Mouse (Mus musculus): ENCODE data around the gene Olfr316.
"Not testable (repeated sequence)": the region's sequence is repeated elsewhere in the genome, so short reads cannot be mapped to it uniquely, and the experiment has no call there.

The Olfr316 gene

DNA sequence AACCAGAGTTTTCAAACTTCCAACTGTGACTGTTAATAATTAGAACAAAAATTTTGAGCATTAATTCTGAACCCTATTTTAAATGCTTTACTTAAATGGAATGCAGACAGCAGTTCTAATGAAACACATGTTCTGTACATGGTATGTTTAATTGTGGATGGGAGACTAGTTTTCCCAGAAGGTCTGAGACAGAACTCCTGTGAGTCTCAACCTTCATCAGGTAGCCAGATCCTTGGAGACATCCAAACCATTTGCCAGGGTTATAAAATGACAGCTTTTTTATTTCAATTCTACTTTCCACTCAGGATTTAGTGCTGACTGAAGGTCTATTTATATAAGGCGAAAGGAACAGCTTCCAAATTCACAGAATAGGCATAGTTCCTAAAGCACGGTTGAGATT, at the start of gene Olfr316:
Gene Olfr316 (plus strand): TSS at position 301 of the 400 bp plus-strand sequence.
- DNase-seq = no peak

DNA sequence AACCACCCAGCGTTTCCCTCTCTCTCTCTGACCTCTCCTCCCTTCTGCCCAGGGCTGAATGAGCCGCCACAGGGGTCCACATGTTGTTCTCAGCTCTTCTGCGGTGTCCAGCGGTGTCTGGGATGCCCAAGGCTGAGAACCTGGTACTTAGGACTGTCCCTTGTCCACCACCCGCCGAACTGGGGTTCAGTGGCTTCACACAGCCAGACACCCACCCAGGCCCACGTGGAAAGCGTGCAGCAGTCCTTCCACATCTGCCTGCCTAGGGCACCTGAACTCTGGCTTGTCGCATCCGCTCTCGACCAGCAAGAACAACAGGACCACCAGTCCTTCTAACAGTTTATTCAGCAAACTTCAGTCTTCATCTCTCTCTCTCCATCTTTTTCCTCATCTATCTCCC, 43.4 kb upstream of the Olfr316 start:
- DNase-seq = no peak

- DNase-seq = not testable (repeated sequence)
Measured at GRCm38 (mm10) chr11:58717723-58718122, 34.8 kb upstream of the Olfr316 start.

GRCm38 (mm10) chr11:58719701-58720100, 32.8 kb upstream of the Olfr316 start:
- no peak for DNase-seq

DNA sequence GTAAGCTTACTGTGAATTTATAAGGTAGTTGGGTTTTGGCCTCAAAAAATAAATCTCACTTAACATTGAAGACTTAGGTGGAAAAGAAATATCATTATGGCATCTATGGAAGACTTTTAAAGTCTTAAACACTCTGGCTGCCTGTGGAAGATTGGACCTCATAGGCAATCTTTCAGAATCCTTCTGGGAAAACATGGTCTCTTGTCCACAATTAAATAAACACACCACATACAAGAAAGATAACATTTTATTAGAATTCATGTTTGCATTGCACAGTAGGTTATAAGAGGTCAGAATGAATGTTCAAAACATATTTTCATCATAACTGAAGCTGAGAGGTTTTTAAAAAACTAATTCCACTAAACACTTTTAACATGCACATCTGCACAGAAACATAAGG, 28.6 kb upstream of the Olfr316 start, which contains the start of gene Olfr318:
Gene Olfr318 (minus strand): TSS at position 101 of the 400 bp plus-strand sequence.
- no peak for DNase-seq

GRCm38 (mm10) chr11:58727896-58728650, 24.5 kb upstream of the Olfr316 start:
- DNase-seq = not testable (repeated sequence)

- DNase-seq = peak; percentile 1
Measured at GRCm38 (mm10) chr11:58733372-58733771, 19.2 kb upstream of the Olfr316 start.

DNA sequence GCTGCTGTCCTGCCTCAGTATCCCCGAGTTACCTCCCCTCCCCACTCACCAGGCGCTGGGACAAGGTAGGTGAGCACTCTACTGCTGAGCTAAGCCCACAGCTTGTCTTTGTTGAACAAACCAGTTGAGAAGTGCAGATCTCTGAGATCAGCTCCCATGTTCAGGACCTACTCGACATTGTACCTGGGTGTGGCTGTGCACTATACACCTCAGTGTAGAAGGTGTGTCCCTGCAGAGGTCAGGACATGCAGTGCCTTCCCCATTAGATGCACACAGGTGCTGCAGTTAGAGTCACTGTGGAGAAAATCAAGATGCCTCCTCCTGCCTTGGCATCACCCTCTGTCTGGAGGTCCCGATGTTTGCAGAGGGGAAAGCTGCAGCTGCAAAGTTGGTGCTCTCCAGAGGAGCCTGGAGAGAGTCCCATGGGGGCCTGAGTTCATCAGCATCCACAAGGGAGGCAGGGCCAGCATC, 13.7 kb upstream of the Olfr316 start, which contains the start of gene Olfr317:
Gene Olfr317 (minus strand): TSS at position 421 of the 471 bp plus-strand sequence.
- DNase-seq = no peak

DNA sequence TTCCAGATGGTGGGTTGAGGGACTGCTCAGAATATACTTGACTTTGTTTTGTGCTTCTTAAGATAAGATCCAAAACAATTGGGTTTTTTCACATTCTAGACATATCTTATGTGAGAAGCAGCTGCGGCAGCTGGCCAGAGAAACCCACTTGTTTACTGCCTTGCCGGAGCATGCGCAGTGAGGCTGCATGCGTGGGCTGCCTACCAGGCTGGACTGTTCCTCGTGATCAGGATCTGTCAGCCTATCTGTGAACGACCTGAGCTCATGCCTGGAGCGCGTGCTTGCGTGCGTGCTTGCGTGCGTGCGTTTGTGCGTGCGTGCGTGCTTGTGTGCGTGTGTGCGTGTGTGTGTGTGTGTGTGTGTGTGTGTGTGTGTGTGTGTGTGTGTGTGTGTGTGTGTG, 1.4 kb upstream of the Olfr316 start:
- DNase-seq = not testable (repeated sequence)

- no peak for DNase-seq
Measured at GRCm38 (mm10) chr11:58772888-58773287, 20.4 kb downstream of the Olfr316 start, which contains the start of gene Olfr315. Gene Olfr315, plus strand, starts transcription at chr11:58773188.

DNA sequence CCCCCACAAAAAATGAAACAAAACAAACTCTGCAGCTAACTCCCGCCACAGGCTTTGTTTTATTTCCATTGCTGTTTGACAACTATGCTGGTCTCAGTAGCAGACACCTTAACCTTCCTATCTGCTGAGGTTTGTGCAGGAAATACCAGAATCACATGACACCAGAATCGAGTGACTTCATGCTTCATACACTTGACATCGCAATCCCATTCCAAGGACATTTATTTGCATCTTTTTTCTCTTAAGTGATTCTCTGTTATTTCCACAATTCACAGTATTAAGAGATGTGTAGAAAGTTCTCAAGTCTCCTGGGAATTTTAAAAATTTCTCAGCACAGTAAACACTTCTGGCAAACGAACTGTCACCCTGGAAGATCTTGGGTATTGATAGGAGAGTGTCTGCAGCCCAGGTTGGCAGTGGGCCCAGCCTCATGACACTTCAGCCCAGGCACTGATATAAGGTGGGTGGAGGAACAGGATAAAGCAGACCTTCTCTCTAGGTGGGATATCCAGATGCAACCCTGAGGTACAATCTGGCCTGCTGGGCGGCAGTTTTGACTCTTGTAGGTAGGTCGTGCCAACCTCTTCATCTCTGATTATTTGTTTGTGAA, 30.1 kb downstream of the Olfr316 start, which contains the start of gene Olfr314:
Gene Olfr314 (plus strand): TSS at position 473 of the 610 bp plus-strand sequence.
- DNase-seq = no peak

- DNase-seq = no peak
Measured at GRCm38 (mm10) chr11:58784182-58784581, 31.6 kb downstream of the Olfr316 start.

DNA sequence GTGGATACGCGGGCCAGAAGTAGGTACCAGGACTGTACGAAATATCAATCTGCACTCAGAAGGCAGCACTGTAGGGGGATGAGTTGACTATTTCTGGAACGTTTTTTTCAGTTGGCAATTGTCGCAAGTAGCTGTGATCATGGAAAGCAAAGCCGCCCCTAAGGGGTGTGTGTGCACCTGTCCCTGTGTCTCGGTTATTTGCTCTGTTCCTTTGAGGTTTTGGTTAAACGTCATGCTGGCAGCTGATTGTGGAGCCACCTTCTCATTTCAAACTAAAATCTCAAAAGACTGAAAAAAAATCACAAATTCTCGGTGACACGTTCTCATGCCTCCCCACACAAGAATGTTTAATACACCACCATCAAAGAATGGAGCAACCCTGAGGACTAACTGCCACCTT, 35.1 kb downstream of the Olfr316 start:
- DNase-seq = no peak

GRCm38 (mm10) chr11:58788346-58788745, 35.8 kb downstream of the Olfr316 start:
- DNase-seq = no peak

DNA sequence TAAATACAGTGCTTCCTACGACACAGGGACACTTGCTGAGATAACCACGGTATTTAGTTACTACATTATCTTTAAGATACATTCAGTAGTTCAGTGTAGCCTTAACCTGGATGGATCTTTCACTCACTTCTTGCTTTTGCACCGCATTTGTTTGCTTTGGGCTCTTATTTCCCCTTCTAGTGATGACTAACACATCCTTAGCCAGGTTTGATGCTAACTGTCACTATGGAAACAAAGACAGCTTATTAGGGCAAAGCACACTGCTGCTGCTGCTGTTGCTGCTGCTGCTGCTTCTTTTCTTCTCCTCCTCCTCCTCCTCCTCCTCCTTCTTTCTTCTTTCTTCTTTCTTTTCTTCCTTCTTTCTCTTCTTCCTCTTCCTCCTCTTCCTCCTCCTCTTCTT, 37.0 kb downstream of the Olfr316 start:
- DNase-seq = peak; percentile 11

GRCm38 (mm10) chr11:58790053-58790452, 37.5 kb downstream of the Olfr316 start:
- no peak for DNase-seq

DNA sequence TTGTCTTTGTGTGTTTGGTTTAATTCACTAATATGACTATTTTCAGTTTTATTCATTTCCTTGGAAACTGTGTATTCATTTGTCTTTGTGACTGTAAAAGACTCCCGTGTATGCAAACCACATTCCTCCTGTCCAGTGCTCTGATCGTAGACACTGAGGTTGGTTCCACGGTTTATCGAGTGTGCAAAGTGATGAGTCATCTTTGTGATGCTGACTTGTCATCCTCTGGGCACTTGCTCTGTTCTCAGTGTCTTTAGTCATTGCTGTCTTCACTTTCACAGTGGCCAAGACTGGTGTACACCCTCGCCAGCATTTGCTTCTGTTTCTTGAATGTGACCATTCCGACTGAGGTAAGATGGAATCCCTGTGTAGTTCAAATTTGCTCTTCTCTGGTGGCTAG, 38.1 kb downstream of the Olfr316 start:
- no peak for DNase-seq

DNA sequence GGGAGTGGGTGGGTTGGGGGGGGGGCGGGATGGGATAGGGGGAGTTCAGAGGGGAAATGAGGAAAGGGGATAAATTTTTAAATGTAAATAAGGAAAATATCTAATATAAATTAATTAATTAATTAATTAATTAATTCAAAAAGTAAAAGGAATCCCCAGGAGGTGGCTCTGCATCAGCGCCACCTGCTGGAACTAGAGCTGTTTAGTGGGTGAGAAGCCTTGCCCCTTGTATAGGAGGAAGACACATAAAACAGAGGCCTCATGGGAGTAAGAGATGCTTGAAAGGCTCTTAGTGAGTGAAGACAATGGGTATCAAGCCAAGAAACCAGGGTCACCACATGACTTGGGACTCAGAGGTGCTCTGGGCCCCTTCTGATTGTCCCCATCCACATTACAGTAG, 43.3 kb downstream of the Olfr316 start:
- DNase-seq = no peak

GRCm38 (mm10) chr11:58796850-58797249, 44.3 kb downstream of the Olfr316 start:
- DNase-seq = no peak

GRCm38 (mm10) chr11:58799747-58800146, 47.2 kb downstream of the Olfr316 start:
- DNase-seq = no peak

GRCm38 (mm10) chr11:58801558-58802228, 49.2 kb downstream of the Olfr316 start, which contains the start of gene Fam183b:
Gene Fam183b, minus strand, starts transcription at chr11:58801960.
- no peak for DNase-seq

- no peak for DNase-seq
Measured at GRCm38 (mm10) chr11:58803871-58804270, 51.3 kb downstream of the Olfr316 start.

DNA sequence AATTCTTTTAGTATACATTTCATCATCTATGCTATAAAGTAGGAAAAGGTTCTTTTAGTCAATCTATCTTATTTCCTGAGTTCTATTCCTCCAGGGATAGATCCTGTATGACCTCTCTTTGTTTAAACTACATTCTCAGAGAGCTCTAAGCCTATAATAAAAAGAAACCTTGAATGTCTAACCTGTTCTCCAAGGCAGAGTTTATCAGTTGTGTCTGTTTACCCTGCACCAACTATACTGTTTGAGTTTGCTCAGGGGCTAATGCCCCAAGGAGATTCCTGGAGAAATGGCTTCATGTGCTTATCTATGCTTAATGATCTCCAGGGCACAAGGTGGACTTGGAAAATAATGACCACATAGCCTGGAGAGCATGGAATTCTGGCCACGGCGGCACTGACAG, 51.9 kb downstream of the Olfr316 start:
- no peak for DNase-seq

All from lung, postnatal 36 days (tissue).